Mouse (Mus musculus) splenic B cell, adult 2 months (primary cell): Measurements from ENCODE around the gene 1110051M20Rik.

ENCODE experiments used
- DNase-seq: peaks from one replicate; pipeline ENCODE4 v3.0.0-alpha.2; 2011; ENCODE audit warnings: low read depth, low spot score
- H3K27me3 ChIP-seq: 2 replicates; pipeline ENCODE4 v1.6.1; 2012; ENCODE audit warnings: mild to moderate bottlenecking, low read length, moderate library complexity, mixed read lengths; ENCODE audit not compliant: control insufficient read depth, poor library complexity, insufficient read depth, severe bottlenecking
- H3K36me3 ChIP-seq: 2 replicates; pipeline ENCODE4 v1.6.1; 2012; ENCODE audit warnings: mild to moderate bottlenecking, low read length, moderate library complexity, mixed read lengths; ENCODE audit not compliant: control insufficient read depth, poor library complexity, insufficient read depth, severe bottlenecking

The 1110051M20Rik gene

DNA sequence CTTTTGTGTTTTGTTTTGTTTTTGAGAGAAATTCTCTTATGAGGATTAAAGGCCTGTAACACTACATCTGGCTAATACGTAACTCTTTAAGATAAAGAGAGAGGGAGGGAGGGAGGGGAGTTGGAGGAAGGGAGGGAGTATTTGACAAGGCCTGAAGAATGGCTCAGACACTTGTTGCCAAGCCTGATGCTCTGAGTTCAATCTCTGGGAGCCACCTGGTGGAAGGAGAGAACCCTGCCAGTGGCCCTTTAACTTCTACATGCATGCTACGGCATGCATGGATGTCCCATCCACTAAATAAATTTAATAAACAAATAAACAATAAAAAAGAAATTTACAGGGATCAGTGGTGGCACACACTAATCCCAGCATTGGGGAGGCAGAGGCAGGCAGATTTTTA, 142.7 kb downstream of the 1110051M20Rik start:
- H3K27me3 ChIP-seq, result no peaks in the 10 kb centered on the region
- H3K36me3 ChIP-seq, result no peaks in the 10 kb centered on the region
- DNase-seq, result no peak

GRCm38 (mm10) chr2:91300784-91301183, 143.7 kb downstream of the 1110051M20Rik start:
- no peaks in the 10 kb centered on the region for H3K27me3 ChIP-seq
- DNase-seq, result no peak
- H3K36me3 ChIP-seq, result no peaks in the 10 kb centered on the region

- Histone ChIP-seq H3K36me3 (no peaks in the 10 kb centered on the region), H3K27me3 (no peaks in the 10 kb centered on the region)
- DNase-seq, result no peak
Observed at GRCm38 (mm10) chr2:91299156-91299555, 145.3 kb downstream of the 1110051M20Rik start.

GRCm38 (mm10) chr2:91295895-91296294, 148.6 kb downstream of the 1110051M20Rik start:
- DNase-seq, result no peak
- H3K36me3 ChIP-seq, result no peaks in the 10 kb centered on the region
- no peaks in the 10 kb centered on the region for H3K27me3 ChIP-seq

- H3K27me3 ChIP-seq, result no peaks in the 10 kb centered on the region
Observed at GRCm38 (mm10) chr2:91294226-91294625, 150.3 kb downstream of the 1110051M20Rik start.

DNA sequence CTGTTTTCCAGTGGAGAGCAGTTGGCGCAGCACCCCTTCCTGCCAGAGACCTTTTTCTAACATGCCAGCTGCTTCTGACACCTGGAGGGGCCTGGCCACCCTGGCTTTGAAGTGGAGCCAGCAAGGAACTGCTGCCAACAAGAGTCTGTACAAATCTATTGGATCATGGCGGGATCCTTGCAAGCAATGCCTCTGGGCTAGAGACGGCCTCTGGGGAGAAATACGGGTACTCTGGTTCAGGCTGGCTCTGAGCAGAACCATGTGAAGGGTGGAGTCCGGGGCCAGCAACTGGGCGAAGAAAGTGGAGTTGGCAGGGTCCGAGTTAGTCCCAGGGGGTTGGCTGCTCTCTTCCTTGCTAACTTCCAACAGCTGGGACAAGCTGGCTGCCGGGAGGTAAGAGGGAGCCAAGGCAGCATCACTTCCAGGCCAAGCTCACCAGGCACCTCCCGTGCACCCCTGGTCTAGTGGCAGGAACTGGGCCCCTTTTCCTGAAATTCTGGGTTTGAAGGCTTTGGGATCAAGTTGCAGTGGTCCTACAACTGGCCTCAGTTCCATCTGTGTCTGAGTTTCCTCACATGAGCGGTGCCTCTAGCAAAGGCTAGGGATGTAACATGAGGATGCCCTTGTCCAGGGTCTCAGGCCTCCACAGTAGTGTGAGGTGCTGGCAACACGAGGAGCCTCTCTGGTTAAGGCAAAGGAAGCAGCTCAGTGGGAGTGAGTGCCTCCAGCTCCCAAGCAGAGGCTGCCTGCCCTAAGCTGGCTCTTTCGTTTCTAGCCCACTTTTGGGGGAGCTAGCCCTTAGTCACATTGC, 153.1 kb downstream of the 1110051M20Rik start:
- Histone ChIP-seq H3K27me3 (no peaks in the 10 kb centered on the region), H3K36me3 (no peaks in the 10 kb centered on the region)
- no peak for DNase-seq

More at GRCm38 (mm10) chr2:91294226-91294625, 150.3 kb downstream of the 1110051M20Rik start:
- no peaks in the 10 kb centered on the region for H3K36me3 ChIP-seq
- DNase-seq, result no peak

- Histone ChIP-seq H3K36me3 (no peaks in the 10 kb centered on the region), H3K27me3 (peaks cover 1% of the 10 kb centered on the region; the same call in 1 of the 2 replicates)
- no peak for DNase-seq
Observed at GRCm38 (mm10) chr2:91287563-91287962, 156.9 kb downstream of the 1110051M20Rik start.

- DNase-seq, result peak; percentile 65
Observed at GRCm38 (mm10) chr2:91285885-91286505, 158.5 kb downstream of the 1110051M20Rik start.

GRCm38 (mm10) chr2:91284375-91285199, 159.9 kb downstream of the 1110051M20Rik start:
- peaks cover 1% of the 10 kb centered on the region; the same call in 1 of the 2 replicates for H3K27me3 ChIP-seq
- no peak for DNase-seq
- H3K36me3 ChIP-seq, result no peaks in the 10 kb centered on the region

More at GRCm38 (mm10) chr2:91285885-91286505, 158.5 kb downstream of the 1110051M20Rik start:
- peaks cover 1% of the 10 kb centered on the region; the same call in 1 of the 2 replicates for H3K27me3 ChIP-seq
- H3K36me3 ChIP-seq, result no peaks in the 10 kb centered on the region

- DNase-seq, result no peak
- Histone ChIP-seq H3K36me3 (no peaks in the 10 kb centered on the region), H3K27me3 (peaks cover 1% of the 10 kb centered on the region; the same call in 1 of the 2 replicates)
Observed at GRCm38 (mm10) chr2:91283972-91284371, 160.5 kb downstream of the 1110051M20Rik start.

DNA sequence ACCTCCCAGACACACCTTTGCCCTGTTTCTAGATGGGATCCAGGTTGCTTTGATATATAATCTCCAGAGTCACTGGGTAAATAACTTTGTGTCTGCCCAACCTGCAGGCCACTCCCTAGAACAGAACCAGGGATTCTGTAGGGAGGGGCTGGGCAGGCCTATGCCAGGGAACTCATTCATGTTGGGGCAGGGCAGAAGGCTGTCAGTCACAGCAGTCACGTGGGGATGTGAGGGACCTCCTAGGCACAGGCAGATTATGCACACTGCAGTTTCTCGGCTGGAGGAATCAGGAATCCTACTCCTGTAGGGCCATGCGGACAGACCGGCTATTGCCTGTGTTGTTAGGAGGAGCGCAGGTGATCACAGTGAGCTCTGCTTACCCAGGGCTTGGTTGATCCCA, 163.1 kb downstream of the 1110051M20Rik start:
- no peak for DNase-seq
- Histone ChIP-seq H3K27me3 (peaks cover 1% of the 10 kb centered on the region; the same call in 1 of the 2 replicates), H3K36me3 (no peaks in the 10 kb centered on the region)

GRCm38 (mm10) chr2:91279372-91279755, 165.1 kb downstream of the 1110051M20Rik start:
- peaks cover 4% of the 10 kb centered on the region; the same call in 1 of the 2 replicates for H3K36me3 ChIP-seq
- H3K27me3 ChIP-seq, result peaks cover 1% of the 10 kb centered on the region; the same call in 1 of the 2 replicates
- DNase-seq, result no peak

GRCm38 (mm10) chr2:91278749-91279371, 165.6 kb downstream of the 1110051M20Rik start:
- H3K36me3 ChIP-seq, result peaks cover 4% of the 10 kb centered on the region; the same call in 1 of the 2 replicates
- peak; percentile 29 for DNase-seq
- H3K27me3 ChIP-seq, result peaks cover 1% of the 10 kb centered on the region; the same call in 1 of the 2 replicates

DNA sequence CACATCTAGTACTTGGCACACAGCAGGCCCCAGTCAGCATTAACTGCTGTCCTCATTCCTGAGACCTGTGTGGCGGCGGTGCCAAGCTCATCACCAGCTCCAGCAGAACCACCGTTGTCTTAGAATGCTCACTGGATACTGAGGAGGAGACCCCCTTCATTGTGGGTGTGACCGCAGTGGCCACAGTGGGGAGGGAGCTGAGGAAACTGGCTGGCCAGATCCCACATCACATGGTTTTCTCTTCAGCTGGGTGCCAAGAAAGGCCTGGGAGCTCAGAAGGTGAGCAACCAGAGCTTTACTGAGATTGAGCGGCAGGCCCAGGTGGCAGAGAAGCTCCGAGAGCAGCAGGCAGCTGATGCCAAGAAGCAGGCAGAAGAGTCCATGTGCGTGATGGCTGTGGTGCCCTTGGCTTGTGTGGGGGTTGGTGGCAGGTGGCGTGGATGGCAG, 174.8 kb downstream of the 1110051M20Rik start:
- Histone ChIP-seq H3K36me3 (peaks cover 15% of the 10 kb centered on the region), H3K27me3 (no peaks in the 10 kb centered on the region)
- DNase-seq, result no peak
